Mouse (Mus musculus): Measurements from ENCODE around the gene Naa10.

- TF ChIP-seq CTCF (IDR thresholded peaks at IDR 0.05; ENCODE audit: low read depth, low read length) (no peak), POLR2A (IDR thresholded peaks at IDR 0.05; ENCODE audit: extremely low read depth, insufficient read depth, low read length) (no peak)
These were observed 10.6 kb downstream of the Naa10 start for GRCm38 (mm10) chrX:73911156-73911555.

Data from liver, adult 2 months (tissue).